Mouse (Mus musculus) neural tube, embryonic 11.5 days (tissue): ENCODE measurements at regions not wholly inside any gene's neighbourhood (a gene's known extent, or its start where the extent isn't known, plus 50 kb on each side); places are given as distances from the start of the nearest gene placed in this dataset.

Experiments used
- ATAC-seq: fragments of 200-750 bp; cut with Nextera tagmentation; 2 replicates; pipeline ENCODE4 v1.8.0; 2017; ENCODE audit warnings: moderate number of reproducible peaks, mild to moderate bottlenecking, moderate TSS enrichment, moderate library complexity; ENCODE audit not compliant: insufficient read depth, low FRiP score, low TSS enrichment
- DNase-seq: peaks from one replicate; pipeline ENCODE4 v3.0.0-alpha.2; 2015; ENCODE audit warnings: low spot score
- H3K27ac ChIP-seq: fragments of 300-500 bp; sonication (generic); 2 replicates; pipeline ENCODE4 v1.5.1; 2014; ENCODE audit warnings: low read depth, mild to moderate bottlenecking, low read length
- H3K27me3 ChIP-seq: fragments of 300-500 bp; sonication (generic); 2 replicates; pipeline ENCODE4 v1.6.1; 2014; ENCODE audit warnings: mild to moderate bottlenecking, low read length, mixed read lengths; ENCODE audit not compliant: control insufficient read depth, insufficient read depth
- H3K36me3 ChIP-seq: fragments of 300-500 bp; sonication (generic); 2 replicates; pipeline ENCODE4 v1.6.1; 2014; ENCODE audit warnings: mild to moderate bottlenecking, low read length, moderate library complexity, mixed read lengths; ENCODE audit not compliant: control insufficient read depth, insufficient read depth
- H3K4me1 ChIP-seq: fragments of 300-500 bp; sonication (generic); 2 replicates; pipeline ENCODE4 v1.6.1; 2014; ENCODE audit warnings: low read length, mixed read lengths; ENCODE audit not compliant: control insufficient read depth, insufficient read depth
- H3K4me2 ChIP-seq: fragments of 300-500 bp; sonication (generic); 2 replicates; pipeline ENCODE4 v1.6.1; 2014; ENCODE audit warnings: low read depth, mild to moderate bottlenecking, moderate library complexity
- H3K4me3 ChIP-seq: fragments of 300-500 bp; sonication (generic); 2 replicates; pipeline ENCODE4 v1.5.1; 2014; ENCODE audit warnings: low read depth, low read length
- H3K9ac ChIP-seq: fragments of 300-500 bp; sonication (generic); 2 replicates; pipeline ENCODE4 v1.6.1; 2014; ENCODE audit warnings: mild to moderate bottlenecking, low read length
- H3K9me3 ChIP-seq: fragments of 300-500 bp; sonication (generic); 2 replicates; pipeline ENCODE4 v1.6.1; 2016; ENCODE audit warnings: low read length; ENCODE audit not compliant: control insufficient read depth
- WGBS: fragments of 180-500 bp; shearing (Covaris S2); extraction: QIAGEN DNeasy Blood & Tissue Kit; methylation state at CpG from one replicate; pipeline ENCODE4 v1.1.7; 2014; 5-methylcytosine and 5-hydroxymethylcytosine counted together

GRCm38 (mm10) chr2:94983484-94983883, 545.5 kb upstream of the Api5 start:
- Histone ChIP-seq H3K27ac (no peak overlapping the region), H3K4me2 (no peak overlapping the region), H3K36me3 (no peaks in the 10 kb centered on the region), H3K4me3 (no peak overlapping the region), H3K9ac (no peak overlapping the region), H3K27me3 (no peaks in the 10 kb centered on the region), H3K9me3 (no peaks in the 10 kb centered on the region), H3K4me1 (no peaks in the 10 kb centered on the region)
- ATAC-seq (no peak), DNase-seq (no peak)
- 84% methylated on average over 4 of the region's 4 CpGs for WGBS

- no peaks in the 10 kb centered on the region for H3K9me3 ChIP-seq
- H3K4me2 ChIP-seq = no peak overlapping the region
- no peak overlapping the region for H3K9ac ChIP-seq
- H3K36me3 ChIP-seq = no peaks in the 10 kb centered on the region
- DNase-seq (no peak), ATAC-seq (no peak)
- no peaks in the 10 kb centered on the region for H3K27me3 ChIP-seq
- H3K4me1 ChIP-seq = no peaks in the 10 kb centered on the region
- H3K27ac ChIP-seq = no peak overlapping the region
- H3K4me3 ChIP-seq = no peak overlapping the region
These were observed 525.6 kb upstream of the Api5 start for GRCm38 (mm10) chr2:94963520-94963919.

GRCm38 (mm10) chr2:94945646-94946045, 507.7 kb upstream of the Api5 start:
- Histone ChIP-seq H3K4me2 (no peak overlapping the region), H3K36me3 (no peaks in the 10 kb centered on the region), H3K4me3 (no peak overlapping the region), H3K27ac (no peak overlapping the region), H3K9me3 (no peaks in the 10 kb centered on the region), H3K9ac (no peak overlapping the region), H3K27me3 (no peaks in the 10 kb centered on the region), H3K4me1 (no peaks in the 10 kb centered on the region)
- DNase-seq = no peak
- no peak for ATAC-seq

- Histone ChIP-seq H3K4me1 (no peaks in the 10 kb centered on the region), H3K9ac (no peak overlapping the region), H3K27ac (no peak overlapping the region), H3K4me3 (no peak overlapping the region), H3K27me3 (no peaks in the 10 kb centered on the region), H3K36me3 (no peaks in the 10 kb centered on the region), H3K9me3 (no peaks in the 10 kb centered on the region), H3K4me2 (no peak overlapping the region)
- WGBS = 77% methylated on average over 4 of the region's 4 CpGs
- ATAC-seq (no peak), DNase-seq (no peak)
These were observed 494.2 kb upstream of the Api5 start for GRCm38 (mm10) chr2:94932115-94932514.

GRCm38 (mm10) chr2:94919361-94919760, 481.4 kb upstream of the Api5 start:
- H3K4me3 ChIP-seq = no peak overlapping the region
- no peaks in the 10 kb centered on the region for H3K9me3 ChIP-seq
- 46% methylated on average over 3 of the region's 3 CpGs for WGBS
- H3K27ac ChIP-seq = no peak overlapping the region
- ATAC-seq (no peak), DNase-seq (peak; percentile 31)
- no peak overlapping the region for H3K9ac ChIP-seq
- H3K4me1 ChIP-seq = no peaks in the 10 kb centered on the region
- no peak overlapping the region for H3K4me2 ChIP-seq
- H3K36me3 ChIP-seq = no peaks in the 10 kb centered on the region
- no peaks in the 10 kb centered on the region for H3K27me3 ChIP-seq

GRCm38 (mm10) chr2:94918062-94918461, 480.1 kb upstream of the Api5 start:
- no peaks in the 10 kb centered on the region for H3K9me3 ChIP-seq
- no peaks in the 10 kb centered on the region for H3K27me3 ChIP-seq
- no peak for DNase-seq
- no peak overlapping the region for H3K4me3 ChIP-seq
- ATAC-seq = no peak
- H3K4me1 ChIP-seq = no peaks in the 10 kb centered on the region
- no peaks in the 10 kb centered on the region for H3K36me3 ChIP-seq
- WGBS = 88% methylated on average over 2 of the region's 2 CpGs
- H3K9ac ChIP-seq = no peak overlapping the region
- H3K4me2 ChIP-seq = no peak overlapping the region
- H3K27ac ChIP-seq = no peak overlapping the region

GRCm38 (mm10) chr2:94901580-94901979, 463.6 kb upstream of the Api5 start:
- H3K9ac ChIP-seq = no peak overlapping the region
- H3K4me3 ChIP-seq = no peak overlapping the region
- H3K9me3 ChIP-seq = no peaks in the 10 kb centered on the region
- no peak overlapping the region for H3K27ac ChIP-seq
- no peaks in the 10 kb centered on the region for H3K27me3 ChIP-seq
- no peaks in the 10 kb centered on the region for H3K4me1 ChIP-seq
- DNase-seq (no peak), ATAC-seq (no peak)
- H3K36me3 ChIP-seq = no peaks in the 10 kb centered on the region
- no peak overlapping the region for H3K4me2 ChIP-seq
